Mouse (Mus musculus): Measurements from ENCODE around the gene Prickle2. TPM values are rescaled to one million over a fixed set of nuclear protein-coding genes. Genes with fewer than 3 reads are reported as not detected.

The Prickle2 gene
- total RNA-seq, 2 experiments from 2014 or later = 5.9 TPM

- intact Hi-C loops (cut with DNase I) = no loop called here
- DNase-seq = no peak
These were observed 298.7 kb downstream of the Prickle2 start for GRCm38 (mm10) chr6:92407259-92407658.

GRCm38 (mm10) chr6:92405571-92405970 lies 300.4 kb downstream of the Prickle2 start:
- no peak for DNase-seq
- intact Hi-C loops (cut with DNase I) = no loop called here

GRCm38 (mm10) chr6:92397876-92398275 lies 308.1 kb downstream of the Prickle2 start:
- no peak for DNase-seq
- intact Hi-C loops (cut with DNase I) = no loop called here

- intact Hi-C loops (cut with DNase I) = no loop called here
- no peak for DNase-seq
These were observed 310.4 kb downstream of the Prickle2 start for GRCm38 (mm10) chr6:92395556-92395955.

GRCm38 (mm10) chr6:92395143-92395542 lies 310.8 kb downstream of the Prickle2 start:
- no peak for DNase-seq
- intact Hi-C loops (cut with DNase I) = no loop called here

GRCm38 (mm10) chr6:92394628-92395027 lies 311.3 kb downstream of the Prickle2 start:
- no peak for DNase-seq
- intact Hi-C loops (cut with DNase I) = no loop called here

- DNase-seq = peak in 1 of 2 experiments; percentile 20
- intact Hi-C loops (cut with DNase I) = no loop called here
These were observed 315.6 kb downstream of the Prickle2 start for GRCm38 (mm10) chr6:92390321-92390720.

- intact Hi-C loops (cut with DNase I) = no loop called here
These were observed 317.3 kb downstream of the Prickle2 start for GRCm38 (mm10) chr6:92388681-92389080.

GRCm38 (mm10) chr6:92383196-92383782 lies 322.7 kb downstream of the Prickle2 start:
- intact Hi-C loops (cut with DNase I) = no loop called here

More at GRCm38 (mm10) chr6:92388681-92389080, 317.3 kb downstream of the Prickle2 start:
- DNase-seq = no peak

GRCm38 (mm10) chr6:92381085-92381484 lies 324.9 kb downstream of the Prickle2 start:
- no peak for DNase-seq
- intact Hi-C loops (cut with DNase I) = no loop called here

More at GRCm38 (mm10) chr6:92383196-92383782, 322.7 kb downstream of the Prickle2 start:
- DNase-seq = no peak

GRCm38 (mm10) chr6:92374826-92375225 lies 331.1 kb downstream of the Prickle2 start:
- no peak for DNase-seq
- intact Hi-C loops (cut with DNase I) = no loop called here

- no peak for DNase-seq
These were observed 335.1 kb downstream of the Prickle2 start for GRCm38 (mm10) chr6:92370896-92371295.

GRCm38 (mm10) chr6:92347278-92348028 lies 358.5 kb downstream of the Prickle2 start:
- intact Hi-C loops (cut with DNase I) = no loop called here
- no peak for DNase-seq

More at GRCm38 (mm10) chr6:92370896-92371295, 335.1 kb downstream of the Prickle2 start:
- intact Hi-C loops (cut with DNase I) = no loop called here

- intact Hi-C loops (cut with DNase I) = no loop called here
- no peak for DNase-seq
These were observed 359.2 kb downstream of the Prickle2 start for GRCm38 (mm10) chr6:92346729-92347128.

- DNase-seq = no peak
- intact Hi-C loops (cut with DNase I) = no loop called here
These were observed 360.8 kb downstream of the Prickle2 start for GRCm38 (mm10) chr6:92345151-92345550.

GRCm38 (mm10) chr6:92344588-92344987 lies 361.4 kb downstream of the Prickle2 start:
- DNase-seq = no peak
- intact Hi-C loops (cut with DNase I) = no loop called here

Other genes with a start within 250 kb of the Prickle2 start
- under 1 TPM; 0.14 to 0.27 TPM for gene A730049H05Rik, start 110.3 kb upstream of the Prickle2 start, total RNA-seq (2021)
- gene Gm15737, start 163.2 kb upstream of the Prickle2 start, total RNA-seq (2021) = under 1 TPM; 0.24 to 0.28 TPM
- gene Adamts9, start 237.3 kb upstream of the Prickle2 start, total RNA-seq (2021) = 10 to 100 TPM; 17.1 to 20.1 TPM

Measured in heart, postnatal 36 days (tissue).